Mouse (Mus musculus) spleen, adult 2 months (tissue): ENCODE results near the gene Fcrlb. TPM values are rescaled to one million over a fixed set of nuclear protein-coding genes. Genes with fewer than 3 reads are reported as not detected.

Experiments
- DNase-seq, 2 experiments: peaks; one replicate each; pipeline versions ENCODE4 v3.0.0 to v3.0.0-alpha.2; 2012 to 2021; ENCODE audit warnings: low spot score in 2 of 2, low read depth in 1 of 2
- H3K27ac ChIP-seq: fragments of 200-500 bp; 2 replicates; pipeline ENCODE4 v1.5.1; 2012; ENCODE audit warnings: low read length, inconsistent platforms; ENCODE audit not compliant: insufficient read depth
- H3K27me3 ChIP-seq: fragments of 200-500 bp; 2 replicates; pipeline ENCODE4 v1.6.1; 2012; ENCODE audit warnings: mild to moderate bottlenecking, moderate library complexity, low read length, inconsistent platforms; ENCODE audit not compliant: control insufficient read depth, insufficient read depth
- H3K36me3 ChIP-seq: fragments of 200-500 bp; 2 replicates; pipeline ENCODE4 v1.6.1; 2012; ENCODE audit warnings: mild to moderate bottlenecking, low read length, inconsistent platforms; ENCODE audit not compliant: control insufficient read depth, insufficient read depth
- H3K4me1 ChIP-seq: fragments of 200-500 bp; 2 replicates; pipeline ENCODE4 v1.6.1; 2011; ENCODE audit warnings: inconsistent platforms; ENCODE audit not compliant: control insufficient read depth, insufficient read depth, insufficient read length
- H3K4me3 ChIP-seq: fragments of 200-500 bp; 2 replicates; pipeline ENCODE4 v1.5.1; 2011; ENCODE audit warnings: mild to moderate bottlenecking, inconsistent platforms; ENCODE audit not compliant: insufficient read depth, insufficient read length; ENCODE audit errors: extremely low read depth
- CTCF ChIP-seq: fragments of 200-500 bp; IDR thresholded peaks from 2 replicates; pipeline ENCODE4 v1.5.1; 2011; ENCODE audit warnings: mild to moderate bottlenecking, inconsistent platforms; ENCODE audit not compliant: insufficient read depth, insufficient read length, insufficient replicate concordance; ENCODE audit errors: extremely low read depth
- POLR2A ChIP-seq: fragments of 200-500 bp; IDR thresholded peaks from 2 replicates; pipeline ENCODE4 v1.6.1; 2011; ENCODE audit warnings: low read depth, low read length, inconsistent platforms
- WGBS: fragments of 180-500 bp; shearing (Covaris S2); methylation state at CpG from one replicate; pipeline ENCODE4 v1.1.7; 2018; 5-methylcytosine and 5-hydroxymethylcytosine counted together
- polyA plus RNA-seq: library from polyadenylated mRNA; depleted of rRNA; stranded (reverse); fragments of >200 nt; gene quantifications from 2 replicates; pipeline ENCODE4 v1.2.3, GENCODE M21; 2012

Fcrlb gene
- polyA plus RNA-seq, 1 experiment, result 1.5 TPM

DNA sequence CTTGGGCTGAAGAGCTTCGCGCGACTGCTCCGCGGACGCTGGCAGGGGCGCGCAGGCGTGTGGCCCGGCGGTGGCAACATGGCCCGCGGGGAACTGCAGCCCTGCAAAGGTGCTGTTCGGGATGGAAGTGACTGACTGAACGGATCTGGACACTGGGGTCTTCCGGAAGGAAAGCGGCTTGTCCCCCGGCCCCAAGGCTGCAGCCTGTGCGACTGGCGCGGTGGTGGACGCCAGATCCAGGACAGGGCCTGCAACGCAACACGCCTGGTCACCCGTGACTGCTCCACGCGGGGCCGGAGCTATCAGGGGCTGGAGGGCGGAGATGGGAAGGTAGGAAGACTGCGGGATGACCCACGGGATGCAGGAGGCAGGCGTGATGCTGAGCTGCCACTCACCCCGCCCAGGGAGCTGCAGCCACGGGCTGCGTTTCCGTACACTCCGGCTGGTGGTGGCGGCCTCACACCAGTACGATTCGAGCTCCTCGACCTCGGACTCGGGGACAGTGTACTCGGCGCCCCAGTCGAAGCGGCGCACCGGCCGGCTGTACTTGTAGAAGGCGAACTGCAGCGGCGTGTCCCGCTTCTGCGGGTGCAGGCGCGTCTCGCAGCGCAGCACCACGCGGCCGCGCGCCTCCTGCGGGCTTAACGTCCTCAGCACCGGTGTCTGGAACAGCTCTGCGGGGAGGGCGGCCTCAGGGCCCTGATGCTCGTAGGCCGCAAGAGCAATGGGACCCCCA, 5.1 kb downstream of the Fcrlb start:
- TF ChIP-seq POLR2A (no peak), CTCF (no peak)
- DNase-seq, result peak in 1 of 2 experiments; percentile 24
- peak overlapping the region; percentile 59 for H3K4me3 ChIP-seq
- H3K27ac ChIP-seq, result no peak overlapping the region
- H3K36me3 ChIP-seq, result no peaks in the 10 kb centered on the region
- 5% methylated on average over 71 of the region's 71 CpGs for WGBS
- peaks cover 18% of the 10 kb centered on the region for H3K4me1 ChIP-seq
- H3K27me3 ChIP-seq, result peaks cover 1% of the 10 kb centered on the region; the same call in 1 of the 2 replicates

DNA sequence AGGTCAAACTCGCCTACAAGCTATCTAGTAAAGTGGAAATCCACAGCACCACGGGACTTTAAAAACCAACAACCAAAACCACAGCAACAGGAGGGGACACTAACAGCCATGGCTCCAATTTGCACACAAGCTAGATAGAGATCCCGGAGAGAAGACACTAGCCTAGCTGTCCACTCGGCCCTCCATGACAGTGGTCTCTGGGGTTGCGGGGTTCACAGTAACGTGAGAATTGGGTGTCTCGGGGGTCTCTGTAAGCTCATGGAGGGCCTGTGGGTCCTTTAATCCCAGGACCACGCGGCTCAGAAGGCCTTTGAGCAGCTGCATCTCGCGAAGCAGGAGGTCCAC, 5.7 kb downstream of the Fcrlb start:
- peaks cover 1% of the 10 kb centered on the region; the same call in 1 of the 2 replicates for H3K27me3 ChIP-seq
- H3K4me1 ChIP-seq, result peaks cover 18% of the 10 kb centered on the region
- no peak for DNase-seq
- 37% methylated on average over 11 of the region's 11 CpGs for WGBS
- H3K36me3 ChIP-seq, result no peaks in the 10 kb centered on the region
- TF ChIP-seq CTCF (no peak), POLR2A (no peak)
- peak overlapping the region; percentile 59 for H3K4me3 ChIP-seq
- no peak overlapping the region for H3K27ac ChIP-seq

DNA sequence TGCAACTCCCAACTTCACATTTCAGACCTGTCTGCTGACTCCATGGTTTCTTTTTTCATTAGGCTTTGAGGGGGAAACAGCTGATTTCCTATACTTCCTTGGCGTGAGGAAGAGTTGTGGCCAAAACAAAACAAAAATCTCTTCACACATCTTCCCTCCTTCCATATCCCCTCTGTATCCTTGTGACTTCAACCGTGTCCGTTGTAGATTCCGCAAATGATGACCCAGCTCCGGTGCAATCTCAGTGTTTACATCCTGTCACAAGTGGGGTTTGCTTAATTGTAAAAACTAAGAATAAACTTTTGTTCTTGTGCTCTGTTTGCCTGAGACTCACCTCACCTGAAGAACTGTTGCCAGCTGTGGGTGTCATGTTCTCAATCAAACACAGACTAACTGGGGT, 9.3 kb downstream of the Fcrlb start:
- TF ChIP-seq CTCF (no peak), POLR2A (no peak)
- WGBS, result 62% methylated on average over 5 of the region's 5 CpGs
- Histone ChIP-seq H3K27ac (no peak overlapping the region), H3K27me3 (peaks cover 1% of the 10 kb centered on the region; the same call in 1 of the 2 replicates), H3K4me1 (peaks cover 14% of the 10 kb centered on the region), H3K4me3 (no peak overlapping the region), H3K36me3 (no peaks in the 10 kb centered on the region)
- no peak for DNase-seq

DNA sequence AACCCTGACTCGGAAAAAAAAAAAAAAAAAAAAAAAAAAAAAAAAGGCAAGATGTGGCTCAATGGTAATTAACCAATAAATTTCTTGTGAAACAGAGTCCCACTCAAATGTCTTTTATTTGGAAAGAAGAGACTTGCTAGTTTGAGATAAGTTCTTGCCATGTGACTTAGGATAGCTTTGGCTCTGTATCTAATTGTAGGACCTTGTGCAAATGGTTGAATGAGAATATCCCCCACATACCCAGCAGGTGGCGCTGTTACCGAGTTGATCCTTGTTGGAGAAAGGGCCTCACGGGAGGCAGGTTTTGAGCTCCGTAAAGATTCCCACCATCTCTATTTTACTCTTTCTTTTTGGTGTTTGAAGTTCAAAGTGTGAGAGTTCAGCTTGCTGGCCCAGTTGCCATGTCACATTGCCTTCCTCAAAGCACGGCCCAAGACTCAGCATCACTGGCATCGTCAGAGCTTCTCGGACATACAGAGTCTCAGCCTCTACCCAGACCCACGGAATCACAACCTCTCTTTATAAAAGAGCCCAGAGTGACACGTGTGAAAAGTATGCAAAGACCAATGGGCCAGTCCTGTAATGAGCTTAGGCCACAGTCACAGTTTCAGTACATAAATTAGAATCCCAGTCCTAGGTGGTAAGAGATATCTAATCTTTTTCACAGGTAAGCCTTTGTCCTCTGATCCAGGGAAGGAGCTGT, 11.1 kb downstream of the Fcrlb start:
- 35% methylated on average over 10 of the region's 10 CpGs for WGBS
- Histone ChIP-seq H3K4me3 (no peak overlapping the region), H3K36me3 (no peaks in the 10 kb centered on the region), H3K4me1 (peaks cover 4% of the 10 kb centered on the region; the same call in 1 of the 2 replicates), H3K27me3 (no peaks in the 10 kb centered on the region), H3K27ac (no peak overlapping the region)
- TF ChIP-seq POLR2A, result no peak
- peak; percentile 66; the same call in 1 of the 2 replicates for TF ChIP-seq CTCF
- DNase-seq, result peak; percentile 70 to 87

DNA sequence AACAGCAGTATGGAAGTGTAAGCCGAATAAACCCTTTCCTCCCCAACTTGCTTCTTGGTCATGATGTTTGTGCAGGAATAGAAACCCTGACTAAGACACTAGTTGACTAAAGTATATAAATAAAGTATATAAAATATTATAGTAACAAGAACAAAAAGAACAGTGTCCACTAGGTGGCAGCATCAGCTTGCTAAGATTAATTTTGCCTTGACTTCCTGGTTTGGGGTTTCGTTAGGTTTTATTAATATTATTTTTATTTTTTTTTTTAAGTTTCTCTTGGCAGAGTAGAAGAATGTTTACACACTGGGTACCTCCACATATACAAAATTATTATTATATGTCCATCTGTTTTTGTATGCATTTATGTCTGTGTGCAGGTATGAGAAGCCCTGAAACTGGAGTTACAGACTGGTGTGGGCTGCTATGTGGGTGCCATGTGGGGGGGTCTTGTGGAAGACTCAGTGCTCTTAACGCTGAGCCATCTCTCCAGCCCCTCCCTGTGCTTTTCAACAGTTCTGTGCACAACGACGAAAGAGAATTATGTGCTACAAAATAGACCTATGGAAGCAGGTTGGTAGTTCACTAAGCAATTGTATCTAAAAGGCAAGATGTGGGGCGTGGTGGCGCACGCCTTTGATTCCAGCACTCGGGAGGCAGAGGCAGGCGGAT, 11.8 kb downstream of the Fcrlb start:
- Histone ChIP-seq H3K4me3 (peak overlapping the region; percentile 25; the same call in 1 of the 2 replicates), H3K4me1 (peaks cover 6% of the 10 kb centered on the region; the same call in 1 of the 2 replicates), H3K36me3 (no peaks in the 10 kb centered on the region), H3K27ac (no peak overlapping the region), H3K27me3 (no peaks in the 10 kb centered on the region)
- DNase-seq, result peak; percentile 54 to 60
- 18% methylated on average over 10 of the region's 10 CpGs for WGBS
- 0 out of 2 replicates have a peak, but pooled peaks have one; percentile 16 for TF ChIP-seq CTCF
- TF ChIP-seq POLR2A, result no peak

DNA sequence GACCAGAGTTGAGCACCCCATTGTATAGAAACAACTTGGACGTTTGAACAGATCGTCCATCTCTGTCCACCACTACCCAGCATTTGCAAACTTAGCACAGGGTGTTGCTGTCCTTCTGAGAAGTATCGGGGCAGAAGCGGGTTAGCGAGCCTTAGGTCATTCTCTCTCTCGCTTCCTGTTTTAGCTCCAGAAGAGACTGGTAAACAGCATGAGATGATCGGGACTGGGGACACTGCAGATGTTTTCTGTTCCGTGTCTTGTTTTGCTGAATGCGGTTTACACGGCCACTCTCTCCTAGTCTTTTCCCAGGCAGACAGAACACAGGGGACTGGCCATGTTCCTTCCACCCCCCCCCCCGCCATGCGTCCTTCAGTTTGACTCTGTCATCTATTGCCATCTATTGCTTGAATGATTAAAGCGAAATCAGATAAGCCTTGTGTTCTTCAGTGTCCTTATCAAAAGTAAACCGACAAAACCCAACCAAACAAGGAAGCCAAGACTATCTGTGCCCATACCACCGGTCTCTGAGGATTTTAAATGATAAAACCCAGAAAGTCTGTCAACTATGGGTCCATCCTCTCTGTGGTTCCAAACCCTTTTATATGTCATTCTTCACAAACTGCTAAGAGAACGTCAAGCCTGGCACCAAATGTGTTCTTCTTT, 14.2 kb downstream of the Fcrlb start:
- 54% methylated on average over 16 of the region's 16 CpGs for WGBS
- Histone ChIP-seq H3K4me3 (no peak overlapping the region), H3K27me3 (no peaks in the 10 kb centered on the region), H3K4me1 (peaks cover 6% of the 10 kb centered on the region; the same call in 1 of the 2 replicates), H3K36me3 (no peaks in the 10 kb centered on the region), H3K27ac (peak overlapping the region; percentile 40; the same call in 1 of the 2 replicates)
- no peak for TF ChIP-seq POLR2A
- no peak for TF ChIP-seq CTCF
- peak in 1 of 2 experiments; percentile 15 for DNase-seq
